Mouse (Mus musculus) cerebellum, adult 2 months (tissue): ENCODE results near the gene Kdelc1.

ENCODE experiments used
- CTCF ChIP-seq: fragments of 200-500 bp; IDR thresholded peaks from 2 replicates; pipeline ENCODE4 v1.5.1; 2011; ENCODE audit warnings: low read depth, mild to moderate bottlenecking, control low read depth, low read length, moderate library complexity, borderline replicate concordance; ENCODE audit not compliant: insufficient read depth
- POLR2A ChIP-seq: fragments of 200-500 bp; IDR thresholded peaks from 2 replicates; pipeline ENCODE4 v1.6.1; 2011; ENCODE audit warnings: low read length, control low read depth, borderline replicate concordance; ENCODE audit not compliant: insufficient read depth

- TF ChIP-seq CTCF (no peak), POLR2A (no peak)
Measured at GRCm38 (mm10) chr1:44162389-44162788, 43.8 kb upstream of the Kdelc1 start.
